Mouse (Mus musculus) heart, adult 9 months (tissue): Measurements from ENCODE around the gene Agt.

Source experiments
- DNase-seq, 2 experiments: peaks; one replicate each; pipeline ENCODE4 v3.0.0; 2022; ENCODE audit warnings: low spot score in 2 of 2

The Agt gene

GRCm38 (mm10) chr8:124507572-124508320 is 61.8 kb downstream of the Agt start:
- no peak for DNase-seq
